Mouse (Mus musculus): ENCODE data around the gene Limk2.

The Limk2 gene

GRCm38 (mm10) chr11:3408997-3409732 lies at the start of gene Limk2:
TSS of gene Limk2 (minus strand) at chr11:3409189.
- peak; percentile 96 for DNase-seq (ENCODE audit: extremely low spot score)

GRCm38 (mm10) chr11:3458428-3459104 lies 49.6 kb upstream of the Limk2 start:
- DNase-seq (ENCODE audit: extremely low spot score): no peak

GRCm38 (mm10) chr11:3456354-3456753 lies 47.4 kb upstream of the Limk2 start:
- peak; percentile 55 for DNase-seq (ENCODE audit: extremely low spot score)

GRCm38 (mm10) chr11:3454506-3454905 lies 45.5 kb upstream of the Limk2 start:
- DNase-seq (ENCODE audit: extremely low spot score): no peak

GRCm38 (mm10) chr11:3453467-3453866 lies 44.5 kb upstream of the Limk2 start:
- DNase-seq (ENCODE audit: extremely low spot score): no peak

GRCm38 (mm10) chr11:3452769-3453168 lies 43.8 kb upstream of the Limk2 start:
- no peak for DNase-seq (ENCODE audit: extremely low spot score)

GRCm38 (mm10) chr11:3452167-3452639 lies 43.2 kb upstream of the Limk2 start, which contains the start of gene Rnf185:
TSS of gene Rnf185 (minus strand) at chr11:3452363.
- DNase-seq (ENCODE audit: extremely low spot score): peak; percentile 94

- DNase-seq (ENCODE audit: extremely low spot score): peak; percentile 55
Observed at GRCm38 (mm10) chr11:3451701-3452163, 42.7 kb upstream of the Limk2 start.

GRCm38 (mm10) chr11:3444875-3445274 lies 35.9 kb upstream of the Limk2 start:
- DNase-seq (ENCODE audit: extremely low spot score): no peak

- no peak for DNase-seq (ENCODE audit: extremely low spot score)
Observed at GRCm38 (mm10) chr11:3443091-3443490, 34.1 kb upstream of the Limk2 start.

GRCm38 (mm10) chr11:3442677-3443076 lies 33.7 kb upstream of the Limk2 start:
- DNase-seq (ENCODE audit: extremely low spot score): no peak

GRCm38 (mm10) chr11:3441696-3442443 lies 32.9 kb upstream of the Limk2 start:
- DNase-seq (ENCODE audit: extremely low spot score): no peak

- DNase-seq (ENCODE audit: extremely low spot score): no peak
Observed at GRCm38 (mm10) chr11:3437621-3438020, 28.6 kb upstream of the Limk2 start.

- no peak for DNase-seq (ENCODE audit: extremely low spot score)
Observed at GRCm38 (mm10) chr11:3433809-3434208, 24.8 kb upstream of the Limk2 start.

GRCm38 (mm10) chr11:3431976-3432603 lies 23.1 kb upstream of the Limk2 start:
- no peak for DNase-seq (ENCODE audit: extremely low spot score)

GRCm38 (mm10) chr11:3431515-3431914 lies 22.5 kb upstream of the Limk2 start:
- no peak for DNase-seq (ENCODE audit: extremely low spot score)

- no peak for DNase-seq (ENCODE audit: extremely low spot score)
Observed at GRCm38 (mm10) chr11:3428632-3429031, 19.6 kb upstream of the Limk2 start.

- no peak for DNase-seq (ENCODE audit: extremely low spot score)
Observed at GRCm38 (mm10) chr11:3427697-3428230, 18.8 kb upstream of the Limk2 start.

GRCm38 (mm10) chr11:3422242-3422641 lies 13.3 kb upstream of the Limk2 start:
- no peak for DNase-seq (ENCODE audit: extremely low spot score)

GRCm38 (mm10) chr11:3418741-3419140 lies 9.8 kb upstream of the Limk2 start:
- no peak for DNase-seq (ENCODE audit: extremely low spot score)

GRCm38 (mm10) chr11:3417795-3418194 lies 8.8 kb upstream of the Limk2 start:
- DNase-seq (ENCODE audit: extremely low spot score): no peak
